Mouse (Mus musculus) cerebellum, adult 2 months (tissue): ENCODE measurements around the gene Dennd2a.

Experiments
- CTCF ChIP-seq: fragments of 200-500 bp; IDR thresholded peaks from 2 replicates; pipeline ENCODE4 v1.5.1; 2011; ENCODE audit warnings: low read depth, mild to moderate bottlenecking, control low read depth, low read length, moderate library complexity, borderline replicate concordance; ENCODE audit not compliant: insufficient read depth
- POLR2A ChIP-seq: fragments of 200-500 bp; IDR thresholded peaks from 2 replicates; pipeline ENCODE4 v1.6.1; 2011; ENCODE audit warnings: low read length, control low read depth, borderline replicate concordance; ENCODE audit not compliant: insufficient read depth

DNA sequence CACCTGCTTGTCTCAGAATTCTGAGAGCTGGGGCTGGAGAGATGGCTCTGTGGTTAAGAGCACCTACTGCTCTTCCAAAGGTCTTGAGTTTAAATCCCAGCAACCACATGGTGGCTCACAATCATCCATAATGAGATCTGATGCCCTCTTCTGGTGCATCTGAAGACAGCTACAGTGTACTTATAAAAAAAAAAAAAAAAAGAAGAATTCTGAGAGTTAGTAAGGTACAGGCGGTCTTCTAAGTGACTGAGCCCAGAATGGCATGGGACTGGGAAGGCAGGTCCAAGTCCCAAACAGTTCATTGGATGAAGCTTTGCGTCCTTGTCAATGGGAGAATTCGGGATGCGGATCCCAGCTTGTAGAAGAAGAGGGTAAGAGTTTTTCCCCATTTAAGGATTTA, 104.1 kb downstream of the Dennd2a start:
- TF ChIP-seq CTCF (no peak), POLR2A (no peak)
